Comparison of ENCODE assay signal across 8 mouse cellular contexts in the genomic region with DNA sequence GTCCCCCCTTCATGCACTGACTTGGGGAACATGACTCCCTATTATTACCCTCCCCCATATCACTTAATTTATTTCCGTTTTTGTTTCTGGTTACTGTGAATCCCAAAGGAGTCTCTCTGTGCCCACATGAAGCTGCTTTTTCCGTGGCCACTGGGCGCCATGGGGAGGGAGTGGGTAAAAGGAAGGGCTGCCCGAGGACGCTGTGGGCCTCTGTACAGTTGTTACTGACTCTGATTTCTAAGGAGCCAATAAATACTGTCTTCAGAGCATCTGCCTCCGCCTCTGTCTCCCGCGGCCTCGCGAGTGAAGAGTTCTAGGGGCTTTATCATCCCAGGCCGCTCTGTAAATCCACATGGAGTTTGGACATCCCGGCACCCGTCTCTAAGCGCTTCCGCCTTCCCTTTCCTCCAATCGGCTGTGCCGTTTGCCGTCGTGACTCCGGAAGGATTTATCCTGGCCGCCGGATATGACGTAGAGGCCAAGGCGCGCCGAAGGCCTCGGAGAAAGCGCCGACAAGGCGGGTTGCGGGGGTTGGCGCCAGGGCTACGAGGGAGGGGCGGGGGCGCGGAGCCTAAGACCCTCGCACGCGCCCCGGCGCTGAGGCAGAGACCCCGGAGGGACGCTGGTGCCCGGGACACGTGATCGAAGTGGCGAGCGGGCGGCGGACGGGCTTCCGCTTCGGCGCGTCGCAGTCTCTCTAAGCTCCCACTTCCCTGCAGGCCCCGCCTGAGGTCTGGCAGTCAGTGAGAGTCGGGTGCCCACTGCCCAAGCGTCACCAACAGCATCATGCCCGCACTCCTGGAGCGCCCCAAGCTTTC. TPM values are rescaled to one million over a fixed set of nuclear protein-coding genes. Genes with fewer than 3 reads are reported as not detected.
A peak's percentile ranks its signal among the peaks of the same experiment; 100 is the strongest.
DNase-seq lines count a peak whose midpoint lies in the region; ATAC-seq lines count a peak whose summit lies in the region.

A gene (plus strand): TSS at position 335 of the 818 bp plus-strand sequence.

- H3K27ac ChIP-seq in hindbrain, embryonic 14.5 days, result peak within 1 kb of the TSS; percentile 92

- H3K36me3 ChIP-seq in hindbrain, embryonic 14.5 days (replicated peaks; ENCODE audit: control insufficient read depth, insufficient read depth), result peaks cover 88% of the 10 kb centered on the region

- peak within 1 kb of the TSS; percentile 100 for H3K4me2 ChIP-seq in hindbrain, embryonic 14.5 days (replicated peaks)

- H3K9ac ChIP-seq in hindbrain, embryonic 14.5 days, result peak within 1 kb of the TSS; percentile 84

- ATAC-seq in hindbrain, embryonic 14.5 days (ENCODE audit: low FRiP score), result peak; percentile 90

- H3K4me1 ChIP-seq in hindbrain, embryonic 14.5 days (replicated peaks; ENCODE audit: control insufficient read depth, insufficient read depth, low read length), result peaks cover 19% of the 10 kb centered on the region

- no peaks in the 10 kb centered on the region for H3K9me3 ChIP-seq in hindbrain, embryonic 14.5 days (ENCODE audit: control insufficient read depth, low read length)

- H3K27me3 ChIP-seq in hindbrain, embryonic 14.5 days (ENCODE audit: control insufficient read depth, insufficient read depth, low read length), result no peaks in the 10 kb centered on the region

- WGBS in hindbrain, embryonic 14.5 days, result 2% methylated on average over 44 of the region's 61 CpGs

- DNase-seq in WW6 (ENCODE audit: low read depth, low spot score), result peak; percentile 93
- peak; percentile 94 to 97 for DNase-seq in cerebellum, postnatal 36 days
- DNase-seq in frontal cortex, postnatal 36 days (ENCODE audit: low spot score in 2 of 2), result peak; percentile 93 to 95
- DNase-seq in hindbrain, embryonic 14.5 days (ENCODE audit: low spot score), result peak; percentile 97
- DNase-seq in layer of hippocampus, postnatal 36 days, result peak; percentile 91 to 92
- DNase-seq in lung, postnatal 25 days (ENCODE audit: low spot score), result peak; percentile 94
- DNase-seq in retina, embryonic 14.5 days (ENCODE audit: low spot score), result peak; percentile 94
- peak; percentile 89 to 90 for DNase-seq in thymus, postnatal 36 days

- peak within 1 kb of the TSS; percentile 78 for H3K4me3 ChIP-seq in hindbrain, embryonic 14.5 days (replicated peaks; ENCODE audit: low read length)

RNA-seq across cellular contexts. Expression of the gene that starts here (rescaled TPM):
- polyA plus RNA-seq in hindbrain, embryonic 14.5 days (2014; fragmentation: Nextera tagmentation; extraction: Ambion mirVana), result 50.4 and 56.5 TPM in 2 replicates
- total RNA-seq in layer of hippocampus, postnatal 36 days (2021), result 10 to 100 TPM; 31.9 to 38.2 TPM

Comparison
In these comparisons a context has a peak if more than half of its experiments do, and no peak if none do; other contexts are left out.
1. Peak in every context shown above with its lines: DNase-seq, ATAC-seq, H3K4me3 ChIP-seq and H3K27ac ChIP-seq.